Mouse (Mus musculus): ENCODE measurements around the gene Mtg2.

- TF ChIP-seq POLR2A (IDR thresholded peaks at IDR 0.05; ENCODE audit: insufficient read depth, low read depth, low read length) (no peak), CTCF (IDR thresholded peaks at IDR 0.05; ENCODE audit: insufficient read depth, low read depth, low read length) (no peak)
Measured at GRCm38 (mm10) chr2:180080680-180081079, 10.3 kb downstream of the Mtg2 start.
